Mouse (Mus musculus): ENCODE measurements around the gene Ccdc9b. TPM values are rescaled to one million over a fixed set of nuclear protein-coding genes. Genes with fewer than 3 reads are reported as not detected.
A peak's percentile ranks its signal among the peaks of the same experiment; 100 is the strongest.

Gene Ccdc9b
- polyA plus RNA-seq, 1 experiment from 2014 or later = 1.3 TPM

DNA sequence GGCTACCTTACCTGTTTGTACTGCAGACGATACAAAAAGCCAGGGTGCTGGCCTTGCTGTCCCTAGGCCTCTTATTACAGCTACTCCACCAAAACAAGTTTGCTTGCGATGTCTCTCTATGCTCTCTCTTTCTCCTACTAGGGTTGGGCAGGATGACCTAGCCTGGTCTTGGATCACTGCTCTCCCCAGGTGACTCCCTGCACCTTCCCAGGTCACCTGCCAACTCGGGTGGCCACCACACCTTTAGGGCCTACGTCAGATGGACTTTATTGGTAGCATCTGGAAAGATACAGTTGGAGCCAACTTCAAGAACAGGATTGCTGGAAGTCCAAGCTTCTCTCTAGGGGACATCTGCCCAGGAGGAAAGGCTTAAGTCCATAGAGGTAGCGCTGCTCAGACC is 2.4 kb upstream of the Ccdc9b start:
- no peak overlapping the region for H3K4me3 ChIP-seq (ENCODE audit: low read length)
- H3K27me3 ChIP-seq (ENCODE audit: insufficient read depth, low read length) = no peaks in the 10 kb centered on the region
- no peak overlapping the region for H3K9ac ChIP-seq (replicated peaks; ENCODE audit: low read length)
- H3K9me3 ChIP-seq (ENCODE audit: low read length) = no peaks in the 10 kb centered on the region; the same call in 1 of the 2 replicates
- H3K36me3 ChIP-seq (ENCODE audit: insufficient read depth, low read length) = no peaks in the 10 kb centered on the region
- peaks cover 32% of the 10 kb centered on the region for H3K4me1 ChIP-seq (ENCODE audit: insufficient read depth, low read length)
- no peak overlapping the region for H3K4me2 ChIP-seq (replicated peaks; ENCODE audit: low read depth, low read length)
- H3K27ac ChIP-seq (ENCODE audit: low read length) = no peak overlapping the region
- no peak for ATAC-seq (ENCODE audit: low FRiP score, low TSS enrichment)
- WGBS = 73% methylated on average over 5 of the region's 5 CpGs

- Histone ChIP-seq H3K4me1 (ENCODE audit: insufficient read depth, low read length) (peaks cover 32% of the 10 kb centered on the region), H3K9ac (replicated peaks; ENCODE audit: low read length) (no peak overlapping the region), H3K4me2 (replicated peaks; ENCODE audit: low read depth, low read length) (no peak overlapping the region), H3K27me3 (ENCODE audit: insufficient read depth, low read length) (no peaks in the 10 kb centered on the region), H3K36me3 (ENCODE audit: insufficient read depth, low read length) (no peaks in the 10 kb centered on the region), H3K27ac (ENCODE audit: low read length) (no peak overlapping the region), H3K9me3 (ENCODE audit: low read length) (no peaks in the 10 kb centered on the region), H3K4me3 (ENCODE audit: low read length) (no peak overlapping the region)
- ATAC-seq (ENCODE audit: low FRiP score, low TSS enrichment) = no peak
- WGBS = 22% methylated on average over 11 of the region's 11 CpGs
Measured at GRCm38 (mm10) chr2:118764094-118764831, 1.8 kb upstream of the Ccdc9b start.

- H3K9me3 ChIP-seq (ENCODE audit: low read length) = no peaks in the 10 kb centered on the region
- no peak for ATAC-seq (ENCODE audit: low FRiP score, low TSS enrichment)
- H3K27me3 ChIP-seq (ENCODE audit: insufficient read depth, low read length) = no peaks in the 10 kb centered on the region
- peaks cover 32% of the 10 kb centered on the region for H3K4me1 ChIP-seq (ENCODE audit: insufficient read depth, low read length)
- H3K4me2 ChIP-seq (replicated peaks; ENCODE audit: low read depth, low read length) = no peak overlapping the region
- no peak overlapping the region for H3K9ac ChIP-seq (replicated peaks; ENCODE audit: low read length)
- peak overlapping the region; percentile 94 for H3K27ac ChIP-seq (ENCODE audit: low read length)
- no peak overlapping the region for H3K4me3 ChIP-seq (ENCODE audit: low read length)
- 66% methylated on average over 7 of the region's 7 CpGs for WGBS
- no peaks in the 10 kb centered on the region for H3K36me3 ChIP-seq (ENCODE audit: insufficient read depth, low read length)
Measured at GRCm38 (mm10) chr2:118763469-118763868, 1.0 kb upstream of the Ccdc9b start.

- H3K9ac ChIP-seq (replicated peaks; ENCODE audit: low read length) = peak overlapping the region; percentile 27; the same call in 1 of the 2 replicates
- WGBS = 12% methylated on average over 10 of the region's 10 CpGs
- ATAC-seq (ENCODE audit: low FRiP score, low TSS enrichment) = no peak; the same call in 1 of the 2 replicates
Measured at GRCm38 (mm10) chr2:118762784-118763148, 305 bp upstream of the Ccdc9b start.

DNA sequence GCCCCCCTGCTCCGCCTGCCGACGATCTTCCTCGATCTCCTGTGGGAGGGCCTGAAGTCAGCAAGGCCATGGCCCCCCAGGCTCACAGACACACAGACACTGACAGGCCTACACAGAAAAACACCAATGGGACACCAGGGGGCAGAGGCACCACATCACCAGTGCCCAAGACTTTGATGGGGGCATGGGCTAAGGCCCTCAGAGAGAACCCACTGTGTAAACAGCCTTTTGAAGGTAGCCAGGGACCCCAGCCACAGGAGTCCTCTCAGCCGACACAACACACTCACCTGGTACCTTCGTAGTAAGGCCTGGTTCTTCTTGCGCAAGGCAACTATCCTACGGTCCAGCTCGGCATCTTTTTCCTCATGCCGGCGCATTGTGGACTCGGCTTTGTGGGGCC is 1.1 kb downstream of the Ccdc9b start:
- Histone ChIP-seq H3K9ac (replicated peaks; ENCODE audit: low read length) (peak overlapping the region; percentile 66), H3K27ac (ENCODE audit: low read length) (peak overlapping the region; percentile 94), H3K4me2 (replicated peaks; ENCODE audit: low read depth, low read length) (peak overlapping the region; percentile 58; the same call in 1 of the 2 replicates), H3K27me3 (ENCODE audit: insufficient read depth, low read length) (no peaks in the 10 kb centered on the region), H3K4me3 (ENCODE audit: low read length) (peak overlapping the region; percentile 34; the same call in 1 of the 2 replicates), H3K9me3 (ENCODE audit: low read length) (no peaks in the 10 kb centered on the region), H3K4me1 (ENCODE audit: insufficient read depth, low read length) (peaks cover 32% of the 10 kb centered on the region), H3K36me3 (ENCODE audit: insufficient read depth, low read length) (no peaks in the 10 kb centered on the region)
- 86% methylated on average over 12 of the region's 12 CpGs for WGBS
- no peak for ATAC-seq (ENCODE audit: low FRiP score, low TSS enrichment)

More at GRCm38 (mm10) chr2:118762784-118763148, 305 bp upstream of the Ccdc9b start:
- Histone ChIP-seq H3K27ac (ENCODE audit: low read length) (peak overlapping the region; percentile 94), H3K27me3 (ENCODE audit: insufficient read depth, low read length) (no peaks in the 10 kb centered on the region), H3K9me3 (ENCODE audit: low read length) (no peaks in the 10 kb centered on the region), H3K36me3 (ENCODE audit: insufficient read depth, low read length) (no peaks in the 10 kb centered on the region), H3K4me1 (ENCODE audit: insufficient read depth, low read length) (peaks cover 32% of the 10 kb centered on the region), H3K4me2 (replicated peaks; ENCODE audit: low read depth, low read length) (peak overlapping the region; percentile 58), H3K4me3 (ENCODE audit: low read length) (peak overlapping the region; percentile 34)

DNA sequence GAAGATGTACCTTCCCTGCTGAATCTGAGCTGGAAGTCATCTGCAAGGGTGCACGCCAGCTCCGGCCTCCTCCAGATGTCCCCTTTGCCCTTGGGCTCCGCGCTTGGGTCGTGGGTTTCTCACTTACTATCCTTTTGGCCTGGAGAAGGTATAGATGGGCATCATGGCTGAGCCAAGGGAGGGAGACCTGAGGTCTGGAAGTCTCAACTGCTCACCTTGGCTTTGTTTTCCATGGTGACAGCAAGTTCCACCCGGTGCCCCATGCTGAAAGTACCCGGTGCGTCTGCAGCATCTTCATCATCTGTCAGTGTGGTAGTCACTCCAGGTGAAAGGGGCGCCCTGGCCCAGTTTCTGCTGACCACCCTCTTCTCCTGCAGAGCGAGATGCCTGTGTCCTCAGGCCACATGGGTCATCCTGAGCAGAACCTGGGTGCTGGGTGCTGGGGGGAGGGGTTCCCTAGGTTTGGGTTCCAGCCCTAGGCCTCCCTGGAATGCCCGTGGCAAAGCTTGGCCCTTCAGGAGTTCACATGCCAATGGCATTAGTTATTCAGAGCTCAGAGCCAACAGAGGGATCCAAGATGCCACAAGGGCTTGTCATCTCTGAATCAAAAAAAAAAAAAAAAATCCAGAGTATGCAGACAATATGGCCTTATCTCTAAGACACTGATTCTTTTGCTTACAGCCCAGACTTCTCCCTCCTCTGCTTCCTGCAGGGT is 2.0 kb downstream of the Ccdc9b start:
- H3K4me3 ChIP-seq (ENCODE audit: low read length) = no peak overlapping the region
- no peak overlapping the region for H3K4me2 ChIP-seq (replicated peaks; ENCODE audit: low read depth, low read length)
- H3K27ac ChIP-seq (ENCODE audit: low read length) = no peak overlapping the region
- H3K4me1 ChIP-seq (ENCODE audit: insufficient read depth, low read length) = peaks cover 32% of the 10 kb centered on the region
- ATAC-seq (ENCODE audit: low FRiP score, low TSS enrichment) = no peak
- WGBS = 81% methylated on average over 11 of the region's 11 CpGs
- H3K27me3 ChIP-seq (ENCODE audit: insufficient read depth, low read length) = no peaks in the 10 kb centered on the region
- H3K9me3 ChIP-seq (ENCODE audit: low read length) = no peaks in the 10 kb centered on the region
- peak overlapping the region; percentile 66; the same call in 1 of the 2 replicates for H3K9ac ChIP-seq (replicated peaks; ENCODE audit: low read length)
- no peaks in the 10 kb centered on the region for H3K36me3 ChIP-seq (ENCODE audit: insufficient read depth, low read length)

DNA sequence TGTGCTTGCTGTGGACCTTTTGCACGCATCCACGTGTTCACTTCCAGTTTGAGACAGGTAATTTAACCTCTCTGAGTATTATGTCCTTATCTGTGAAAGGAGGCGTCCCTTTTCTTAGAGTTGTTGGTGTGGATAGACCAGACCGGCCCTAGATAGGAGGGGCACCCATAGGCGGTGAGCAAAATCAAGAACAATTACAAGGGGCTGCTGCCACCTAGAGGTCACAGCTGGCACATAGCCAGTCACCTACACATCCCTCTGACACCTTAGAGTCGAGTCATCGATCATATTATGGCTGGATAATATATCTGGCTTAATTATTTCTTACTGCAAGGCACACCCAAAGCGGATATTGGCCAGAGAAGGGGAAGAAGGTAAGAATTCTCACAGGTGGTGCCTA is 2.6 kb downstream of the Ccdc9b start:
- Histone ChIP-seq H3K9ac (replicated peaks; ENCODE audit: low read length) (no peak overlapping the region), H3K27me3 (ENCODE audit: insufficient read depth, low read length) (no peaks in the 10 kb centered on the region), H3K27ac (ENCODE audit: low read length) (no peak overlapping the region), H3K4me3 (ENCODE audit: low read length) (no peak overlapping the region), H3K4me2 (replicated peaks; ENCODE audit: low read depth, low read length) (no peak overlapping the region), H3K9me3 (ENCODE audit: low read length) (no peaks in the 10 kb centered on the region), H3K4me1 (ENCODE audit: insufficient read depth, low read length) (peaks cover 32% of the 10 kb centered on the region), H3K36me3 (ENCODE audit: insufficient read depth, low read length) (no peaks in the 10 kb centered on the region)
- ATAC-seq (ENCODE audit: low FRiP score, low TSS enrichment) = peak; percentile 46; the same call in 1 of the 2 replicates
- 9% methylated on average over 8 of the region's 8 CpGs for WGBS

- ATAC-seq (ENCODE audit: low FRiP score, low TSS enrichment) = no peak
- Histone ChIP-seq H3K36me3 (ENCODE audit: insufficient read depth, low read length) (no peaks in the 10 kb centered on the region), H3K27ac (ENCODE audit: low read length) (no peak overlapping the region), H3K9ac (replicated peaks; ENCODE audit: low read length) (no peak overlapping the region), H3K4me3 (ENCODE audit: low read length) (no peak overlapping the region), H3K4me1 (ENCODE audit: insufficient read depth, low read length) (peaks cover 10% of the 10 kb centered on the region), H3K9me3 (ENCODE audit: low read length) (no peaks in the 10 kb centered on the region), H3K27me3 (ENCODE audit: insufficient read depth, low read length) (no peaks in the 10 kb centered on the region), H3K4me2 (replicated peaks; ENCODE audit: low read depth, low read length) (no peak overlapping the region)
- WGBS = 74% methylated on average over 4 of the region's 4 CpGs
Measured at GRCm38 (mm10) chr2:118756103-118756502, 6.4 kb downstream of the Ccdc9b start.

DNA sequence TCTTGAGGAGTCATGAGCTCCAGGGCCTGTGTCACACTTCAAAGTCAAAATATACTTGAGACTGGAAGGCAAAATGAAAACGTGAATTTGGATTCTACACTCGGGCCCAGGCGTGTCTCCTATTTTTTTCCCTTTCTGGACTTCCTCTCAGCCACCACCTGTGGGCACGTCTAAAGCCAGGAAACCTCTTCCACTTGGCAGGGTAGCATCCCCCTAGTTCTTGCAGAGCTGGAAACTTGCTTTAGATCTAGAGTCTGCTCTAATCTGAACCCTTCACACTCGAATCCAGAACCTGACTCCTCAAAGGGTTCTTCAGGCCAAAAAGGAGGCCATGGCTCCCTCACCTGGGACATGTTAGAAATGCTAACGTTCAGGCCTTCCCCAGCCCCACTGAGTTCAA is 7.1 kb downstream of the Ccdc9b start:
- Histone ChIP-seq H3K27me3 (ENCODE audit: insufficient read depth, low read length) (no peaks in the 10 kb centered on the region), H3K4me2 (replicated peaks; ENCODE audit: low read depth, low read length) (no peak overlapping the region), H3K27ac (ENCODE audit: low read length) (no peak overlapping the region), H3K4me3 (ENCODE audit: low read length) (no peak overlapping the region), H3K4me1 (ENCODE audit: insufficient read depth, low read length) (peaks cover 7% of the 10 kb centered on the region; the same call in 1 of the 2 replicates), H3K36me3 (ENCODE audit: insufficient read depth, low read length) (no peaks in the 10 kb centered on the region), H3K9ac (replicated peaks; ENCODE audit: low read length) (no peak overlapping the region), H3K9me3 (ENCODE audit: low read length) (no peaks in the 10 kb centered on the region)
- 81% methylated on average over 6 of the region's 6 CpGs for WGBS
- ATAC-seq (ENCODE audit: low FRiP score, low TSS enrichment) = no peak

DNA sequence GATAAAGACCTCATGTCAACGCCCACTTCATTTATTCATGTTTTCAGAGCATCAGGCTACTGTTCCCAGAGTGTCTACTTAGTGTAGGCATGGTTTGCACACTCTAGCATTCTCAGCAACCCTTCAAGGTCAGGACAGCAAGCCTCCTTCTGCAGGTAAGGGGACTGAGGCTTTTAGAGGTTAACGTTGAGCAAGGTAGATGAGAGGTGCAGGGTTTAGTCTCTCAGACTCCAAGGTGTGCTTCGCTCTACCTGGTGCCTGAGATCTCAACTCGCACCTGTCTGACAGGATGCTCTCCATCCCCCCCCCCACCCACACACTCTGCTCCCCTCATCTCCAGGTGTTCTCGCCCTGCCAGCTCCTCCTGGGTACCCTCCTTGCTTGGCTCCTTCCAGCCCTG is 8.3 kb downstream of the Ccdc9b start:
- Histone ChIP-seq H3K27me3 (ENCODE audit: insufficient read depth, low read length) (no peaks in the 10 kb centered on the region), H3K9ac (replicated peaks; ENCODE audit: low read length) (no peak overlapping the region), H3K9me3 (ENCODE audit: low read length) (no peaks in the 10 kb centered on the region), H3K4me1 (ENCODE audit: insufficient read depth, low read length) (peaks cover 7% of the 10 kb centered on the region; the same call in 1 of the 2 replicates), H3K4me3 (ENCODE audit: low read length) (no peak overlapping the region), H3K27ac (ENCODE audit: low read length) (no peak overlapping the region), H3K36me3 (ENCODE audit: insufficient read depth, low read length) (no peaks in the 10 kb centered on the region), H3K4me2 (replicated peaks; ENCODE audit: low read depth, low read length) (no peak overlapping the region)
- 88% methylated on average over 5 of the region's 5 CpGs for WGBS
- ATAC-seq (ENCODE audit: low FRiP score, low TSS enrichment) = no peak
